In the genomic region with DNA sequence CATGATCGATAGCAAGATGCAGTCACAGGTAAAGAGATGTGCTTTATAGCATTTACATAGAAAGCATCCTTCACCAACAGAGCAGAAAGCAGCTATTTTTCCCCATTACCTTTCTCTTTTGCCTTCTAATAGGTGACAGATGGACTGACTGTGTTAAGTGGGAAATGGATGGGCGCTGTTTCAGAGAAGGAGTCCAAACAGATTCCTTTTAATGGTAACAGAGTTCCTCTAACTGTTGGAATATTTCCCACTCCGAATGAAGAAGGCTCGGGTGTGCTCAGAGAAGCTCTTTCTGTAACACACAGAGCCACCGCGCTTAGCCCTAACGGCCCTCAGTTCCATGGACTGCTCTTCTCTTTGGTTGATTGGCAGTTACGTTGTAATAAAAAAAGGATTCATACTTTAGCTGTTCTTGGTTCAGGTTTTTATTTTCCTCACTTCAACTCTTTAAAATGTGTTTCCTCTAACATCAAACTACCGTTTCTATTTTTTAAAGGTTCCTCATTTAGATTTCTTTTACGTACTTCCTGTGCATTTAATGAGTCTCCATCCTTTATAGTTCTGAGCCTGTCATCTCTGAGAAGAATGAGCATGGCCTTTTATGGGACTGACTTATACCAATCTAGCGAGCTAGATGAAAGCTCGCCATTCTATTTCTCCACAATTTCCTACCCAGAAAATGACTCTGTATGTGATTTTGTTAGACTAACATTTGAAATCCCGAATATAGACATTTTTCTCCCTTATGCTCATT, we compare ENCODE assay signal across 15 mouse cellular contexts.
DNase-seq lines count a peak whose midpoint lies in the region; ATAC-seq lines count a peak whose summit lies in the region.
"Had no signal": no experiment of that assay in that cellular context is flagged by ENCODE, and none has a peak within 500 bp of the region (broad histone marks: within the 10 kb centered on the region; RNA-seq: fewer than 3 reads in every experiment).

No protein-coding gene starts in this region.

- peak; percentile 27 for DNase-seq in cerebellum, adult 11-12 months
- no peak for DNase-seq in cerebellum, adult 11 months
- peak; percentile 28 to 34 for DNase-seq in B cell, adult 2 months
- peak; percentile 31 to 38 for DNase-seq in cerebellum, adult 18-20 months
- no peak for DNase-seq in testis, postnatal 10 days (ENCODE audit: low spot score)
- no peak for DNase-seq in adrenal gland, adult 2 months
- DNase-seq in retina, embryonic 14.5 days (ENCODE audit: low spot score): no peak
- DNase-seq: gastrocnemius, postnatal 25 days; kidney, adult 9 months; layer of hippocampus, adult 9-11 months; lung, postnatal 4 days; retina, postnatal 1 day had no signal

- peak; percentile 79 to 81 for ATAC-seq in hematopoietic stem cell, adult 5-6 weeks (replicated peaks in 1 of 2; ENCODE audit: insufficient read depth in 1 of 2, low FRiP score in 2 of 2, low TSS enrichment in 1 of 2, low read depth in 1 of 2, poor library complexity in 2 of 2, severe bottlenecking in 2 of 2)
- ATAC-seq: forebrain, embryonic 13.5 days; midbrain, embryonic 16.5 days had no signal

Comparison
In these comparisons a context has a peak if more than half of its experiments do, and no peak if none do; other contexts are left out.
1. DNase-seq: peak in cerebellum, adult 11-12 months (single experiment), B cell, adult 2 months (2 of 2) and cerebellum, adult 18-20 months (2 of 2); none in cerebellum, adult 11 months (single experiment), testis, postnatal 10 days (single experiment), adrenal gland, adult 2 months (single experiment) and retina, embryonic 14.5 days (single experiment).